Mouse (Mus musculus) brain, embryonic 14.5 days (tissue): Measurements from ENCODE around the gene Tcp11l2.

Experiments
- CTCF ChIP-seq: fragments of 200-500 bp; IDR thresholded peaks from 2 replicates; pipeline ENCODE4 v1.5.1; 2012; ENCODE audit warnings: inconsistent platforms, mild to moderate bottlenecking, moderate library complexity, borderline replicate concordance; ENCODE audit not compliant: insufficient read depth, insufficient read length; ENCODE audit errors: extremely low read depth
- POLR2A ChIP-seq: fragments of 200-500 bp; IDR thresholded peaks from 2 replicates; pipeline ENCODE4 v1.6.1; 2012; ENCODE audit warnings: mild to moderate bottlenecking, inconsistent platforms, borderline replicate concordance; ENCODE audit not compliant: poor library complexity, insufficient read depth, insufficient read length, severe bottlenecking; ENCODE audit errors: extremely low read depth

GRCm38 (mm10) chr10:84573671-84574420 is 2.6 kb upstream of the Tcp11l2 start:
- no peak for TF ChIP-seq POLR2A
- TF ChIP-seq CTCF: no peak
